Mouse (Mus musculus) olfactory bulb, adult 2 months (tissue): ENCODE measurements around the gene Klf2. TPM values are rescaled to one million over a fixed set of nuclear protein-coding genes. Genes with fewer than 3 reads are reported as not detected.
A peak's percentile ranks its signal among the peaks of the same experiment; 100 is the strongest.

ENCODE experiments used
- H3K27ac ChIP-seq: fragments of 200-500 bp; 2 replicates; pipeline ENCODE4 v1.5.1; 2012; ENCODE audit warnings: low read depth, low read length; ENCODE audit not compliant: insufficient read depth
- H3K4me1 ChIP-seq: fragments of 200-500 bp; 2 replicates; pipeline ENCODE4 v1.6.1; 2012; ENCODE audit warnings: low read length; ENCODE audit not compliant: control insufficient read depth, insufficient read depth
- H3K4me3 ChIP-seq: fragments of 200-500 bp; 2 replicates; pipeline ENCODE4 v1.5.1; 2012; ENCODE audit warnings: mild to moderate bottlenecking, low read depth, low read length, moderate library complexity; ENCODE audit not compliant: insufficient read depth
- CTCF ChIP-seq: fragments of 200-500 bp; IDR thresholded peaks from 2 replicates; pipeline ENCODE4 v1.5.1; 2012; ENCODE audit warnings: low read depth, mild to moderate bottlenecking, low read length, moderate library complexity; ENCODE audit not compliant: insufficient read depth
- POLR2A ChIP-seq: fragments of 200-500 bp; IDR thresholded peaks from 2 replicates; pipeline ENCODE4 v1.6.1; 2012; ENCODE audit warnings: mild to moderate bottlenecking, low read depth, low read length, moderate library complexity; ENCODE audit not compliant: insufficient read depth
- WGBS: fragments of 180-500 bp; shearing (Covaris S2); methylation state at CpG from one replicate; pipeline ENCODE4 v1.1.7; 2018; 5-methylcytosine and 5-hydroxymethylcytosine counted together
- polyA plus RNA-seq: library from polyadenylated mRNA; stranded (reverse); fragments of >200 nt; gene quantifications from 2 replicates; pipeline ENCODE4 v1.2.4, GENCODE M21; 2012; ENCODE audit warnings: low replicate concordance; ENCODE audit not compliant: missing spikeins, insufficient read depth, insufficient read length

Gene Klf2
- polyA plus RNA-seq: not detected in 2 replicates

DNA sequence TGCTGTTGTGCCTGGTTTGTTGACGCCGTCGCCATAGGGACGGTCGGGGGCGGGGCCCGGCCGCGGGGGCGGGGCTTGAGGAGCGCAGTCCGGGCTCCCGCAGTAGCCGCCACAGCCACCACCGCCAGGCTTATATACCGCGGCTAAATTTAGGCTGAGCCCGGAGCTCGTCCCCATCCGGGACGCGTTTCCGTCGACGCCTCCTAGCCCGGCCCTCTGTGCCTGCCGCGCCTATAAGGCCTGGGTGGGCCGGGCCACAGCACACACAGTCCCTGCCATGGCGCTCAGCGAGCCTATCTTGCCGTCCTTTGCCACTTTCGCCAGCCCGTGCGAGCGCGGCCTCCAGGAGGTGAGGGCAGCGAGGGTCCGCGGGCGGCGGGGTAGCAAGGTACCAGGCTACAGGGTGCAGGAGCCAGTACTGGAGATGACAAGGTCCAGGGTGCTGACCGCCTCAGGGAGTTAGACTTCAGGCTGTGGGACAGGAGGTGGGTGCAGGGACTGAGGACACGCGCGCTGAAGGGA lies at the start of gene Klf2:
Klf2 (plus strand) TSS at position 233 of the 522 bp plus-strand sequence.
- 0 out of 2 replicates have a peak within 1 kb of the TSS, but pooled peaks have one; percentile 37 for H3K27ac ChIP-seq
- TF ChIP-seq POLR2A (peak; percentile 61; the same call in 1 of the 2 replicates), CTCF (no peak)
- H3K4me1 ChIP-seq: peaks cover 30% of the 10 kb centered on the region
- H3K4me3 ChIP-seq: peak within 1 kb of the TSS; percentile 77
- WGBS: under 1% methylated on average over 46 of the region's 46 CpGs

DNA sequence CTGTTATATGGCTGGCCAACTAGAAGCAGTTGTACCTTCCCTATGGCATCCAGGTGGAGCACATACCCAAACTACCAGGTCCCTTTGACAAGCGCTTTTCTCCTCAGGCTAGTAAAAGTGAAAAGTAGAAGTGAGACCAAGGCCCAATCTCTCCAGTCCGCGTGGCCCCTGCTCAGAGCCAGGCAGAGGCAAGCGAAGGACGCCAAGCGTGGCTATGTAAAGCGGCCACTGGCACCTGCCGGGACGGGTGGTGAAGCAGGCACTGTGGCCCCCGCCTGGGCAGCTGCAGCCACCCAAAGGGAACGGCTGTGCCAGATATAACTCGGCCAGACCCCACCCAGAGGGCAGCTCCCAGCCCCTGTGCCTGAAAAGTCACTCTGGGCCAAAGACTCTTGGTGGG lies 48.2 kb upstream of the Klf2 start:
- H3K4me3 ChIP-seq: no peak overlapping the region
- no peak for TF ChIP-seq CTCF
- TF ChIP-seq POLR2A: no peak
- no peak overlapping the region for H3K27ac ChIP-seq
- WGBS: 85% methylated on average over 12 of the region's 12 CpGs
- H3K4me1 ChIP-seq: no peaks in the 10 kb centered on the region

DNA sequence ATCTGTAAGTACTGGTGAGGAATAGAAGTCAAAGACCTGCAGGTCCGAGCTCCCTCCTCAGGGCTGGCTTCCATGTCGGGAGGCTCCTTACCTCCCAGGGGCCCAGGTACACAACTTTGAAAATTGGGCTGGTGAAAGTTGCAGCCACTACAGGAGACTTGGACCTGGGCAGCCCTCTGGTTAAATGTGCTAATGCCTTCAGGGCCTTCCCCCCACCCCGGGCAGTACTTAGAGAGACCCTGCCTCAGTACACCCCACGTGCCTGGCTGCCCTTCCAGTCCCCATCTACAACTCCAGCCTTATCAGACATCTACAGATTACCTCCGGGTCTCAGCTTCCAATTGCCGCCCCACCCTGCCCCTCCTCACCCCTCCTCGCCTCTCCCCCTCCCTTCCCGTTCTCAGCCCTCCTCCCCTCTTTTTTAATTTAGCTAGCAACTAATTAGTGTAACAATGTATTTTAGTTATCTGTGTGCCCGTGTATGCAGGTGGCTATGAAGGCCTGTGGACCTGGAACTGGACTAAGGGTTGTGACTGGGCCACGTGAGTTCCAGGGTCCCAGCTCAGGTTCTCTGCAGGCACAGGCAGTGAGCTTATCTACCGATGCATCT lies 47.7 kb upstream of the Klf2 start:
- H3K4me3 ChIP-seq: no peak overlapping the region
- H3K4me1 ChIP-seq: no peaks in the 10 kb centered on the region
- WGBS: 77% methylated on average over 11 of the region's 11 CpGs
- TF ChIP-seq CTCF: no peak
- no peak for TF ChIP-seq POLR2A
- H3K27ac ChIP-seq: no peak overlapping the region

DNA sequence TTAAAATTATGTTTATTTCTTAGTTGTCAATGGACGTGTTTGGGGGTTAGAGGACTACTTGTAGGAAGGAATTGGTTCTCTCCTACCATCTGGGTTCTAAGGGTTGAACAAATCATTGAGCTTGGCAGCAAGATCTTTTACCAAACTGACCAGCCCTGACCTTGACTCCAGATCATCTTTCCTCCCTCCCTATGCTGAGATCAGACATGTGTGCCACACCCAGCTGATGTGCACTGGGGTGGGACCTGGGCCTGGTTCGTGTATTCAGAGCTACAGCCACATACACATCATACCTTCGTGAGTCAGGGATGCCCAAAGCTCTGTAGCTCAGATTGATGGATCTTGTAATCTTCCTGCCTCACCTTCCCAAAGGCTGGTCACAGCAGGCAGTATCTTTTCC lies 47.1 kb upstream of the Klf2 start:
- Histone ChIP-seq H3K4me3 (no peak overlapping the region), H3K4me1 (no peaks in the 10 kb centered on the region), H3K27ac (no peak overlapping the region)
- TF ChIP-seq CTCF (no peak), POLR2A (no peak)
- 84% methylated on average over 3 of the region's 3 CpGs for WGBS

DNA sequence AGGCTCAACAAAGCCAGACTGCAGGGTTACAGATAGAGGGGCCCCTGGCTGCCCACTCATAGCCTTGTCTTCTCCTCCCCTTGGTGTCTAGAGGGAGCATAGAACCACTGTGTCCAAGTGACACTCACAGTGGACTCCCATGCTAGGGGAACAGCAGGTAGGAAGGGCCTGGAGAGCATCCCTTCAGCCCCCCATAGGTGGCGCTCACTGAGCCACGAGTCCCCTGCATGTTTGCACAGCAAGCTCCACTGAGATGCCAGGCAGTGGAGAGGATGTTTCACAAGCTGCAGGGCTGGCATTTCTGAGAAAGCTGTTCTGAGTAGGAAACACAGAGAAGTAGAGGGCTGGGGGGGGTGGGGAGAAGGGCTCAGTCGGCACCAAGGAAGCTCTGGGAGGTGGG lies 46.5 kb upstream of the Klf2 start:
- H3K4me3 ChIP-seq: no peak overlapping the region
- H3K27ac ChIP-seq: no peak overlapping the region
- H3K4me1 ChIP-seq: no peaks in the 10 kb centered on the region
- WGBS: 13% methylated on average over 3 of the region's 3 CpGs
- TF ChIP-seq POLR2A (no peak), CTCF (0 out of 2 replicates have a peak, but pooled peaks have one; percentile 42)

DNA sequence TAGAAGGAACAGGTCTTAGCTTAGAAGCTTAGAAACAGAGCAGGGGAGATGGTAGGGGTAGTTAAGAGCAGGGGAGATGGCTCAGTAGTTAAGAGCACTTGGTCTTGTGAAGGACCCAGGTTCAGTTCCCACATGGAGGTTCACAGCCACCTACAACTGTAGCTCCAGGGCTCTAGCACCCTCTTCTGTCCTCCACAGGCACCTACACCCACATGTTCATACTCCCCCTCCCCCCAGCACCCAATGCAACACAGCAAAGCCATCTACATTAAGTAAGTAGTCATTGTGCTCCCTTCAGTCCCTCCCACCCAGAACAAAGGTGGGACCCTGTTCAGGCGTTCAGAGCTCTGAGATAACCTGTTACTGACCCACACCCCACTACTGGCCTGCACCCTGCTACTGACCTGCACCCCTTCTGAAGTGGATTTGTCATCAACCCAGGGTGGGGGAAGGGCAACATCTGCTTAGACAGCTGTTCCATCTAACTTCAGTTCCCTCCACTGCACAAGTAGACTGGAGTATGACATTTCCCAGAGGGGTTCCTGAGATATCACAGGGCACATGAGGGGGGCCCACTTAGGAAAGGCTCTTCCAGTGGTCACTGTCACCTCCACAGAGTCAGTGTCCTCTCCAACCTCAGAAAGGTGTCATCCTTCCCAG lies 45.6 kb upstream of the Klf2 start:
- no peaks in the 10 kb centered on the region for H3K4me1 ChIP-seq
- 74% methylated on average over 1 of the region's 1 CpGs for WGBS
- no peak overlapping the region for H3K27ac ChIP-seq
- TF ChIP-seq CTCF (no peak), POLR2A (no peak)
- H3K4me3 ChIP-seq: no peak overlapping the region

DNA sequence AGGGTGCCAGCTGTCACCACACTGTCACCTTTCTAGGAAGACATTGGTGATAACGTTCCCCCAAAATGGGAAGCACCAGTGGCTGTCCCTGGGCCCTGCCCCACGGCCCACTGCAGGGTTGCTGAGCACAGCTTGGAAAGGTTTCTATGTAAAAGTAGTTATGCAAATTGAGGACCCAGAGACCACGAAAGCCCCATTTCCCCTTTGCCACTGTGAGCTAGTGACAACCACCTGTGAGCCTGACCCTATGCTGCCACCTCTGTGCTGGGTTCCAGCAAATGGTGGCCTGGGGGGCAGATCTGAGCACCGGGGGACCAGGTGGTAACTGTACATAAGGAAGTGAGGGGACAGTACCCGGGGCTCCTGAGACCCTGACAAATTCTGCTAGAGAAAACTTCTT lies 45.0 kb upstream of the Klf2 start:
- Histone ChIP-seq H3K4me3 (no peak overlapping the region), H3K4me1 (no peaks in the 10 kb centered on the region), H3K27ac (no peak overlapping the region)
- 83% methylated on average over 5 of the region's 5 CpGs for WGBS
- no peak for TF ChIP-seq POLR2A
- TF ChIP-seq CTCF: no peak

DNA sequence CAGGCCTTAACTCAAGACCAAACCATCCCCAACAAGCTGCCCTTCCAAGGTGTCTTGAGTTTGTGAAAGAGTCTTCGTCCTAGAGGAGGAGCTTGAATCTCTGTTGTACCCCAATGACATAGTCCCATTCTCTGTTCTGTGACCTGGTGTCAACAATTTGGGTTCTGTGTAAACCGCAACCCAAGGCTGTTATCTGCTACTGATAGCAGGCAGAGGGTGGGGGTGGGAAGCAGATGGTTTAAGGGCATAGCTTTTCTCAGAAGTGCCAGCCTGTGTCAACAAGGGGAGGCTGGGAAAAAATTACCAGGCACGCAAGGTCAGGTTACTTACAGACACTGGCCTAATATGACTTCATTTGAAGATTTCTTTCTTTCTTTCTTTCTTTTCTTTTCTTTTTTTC lies 41.6 kb upstream of the Klf2 start:
- H3K4me3 ChIP-seq: no peak overlapping the region
- WGBS: 87% methylated on average over 3 of the region's 3 CpGs
- TF ChIP-seq CTCF: no peak
- TF ChIP-seq POLR2A: no peak
- H3K27ac ChIP-seq: no peak overlapping the region
- no peaks in the 10 kb centered on the region for H3K4me1 ChIP-seq

DNA sequence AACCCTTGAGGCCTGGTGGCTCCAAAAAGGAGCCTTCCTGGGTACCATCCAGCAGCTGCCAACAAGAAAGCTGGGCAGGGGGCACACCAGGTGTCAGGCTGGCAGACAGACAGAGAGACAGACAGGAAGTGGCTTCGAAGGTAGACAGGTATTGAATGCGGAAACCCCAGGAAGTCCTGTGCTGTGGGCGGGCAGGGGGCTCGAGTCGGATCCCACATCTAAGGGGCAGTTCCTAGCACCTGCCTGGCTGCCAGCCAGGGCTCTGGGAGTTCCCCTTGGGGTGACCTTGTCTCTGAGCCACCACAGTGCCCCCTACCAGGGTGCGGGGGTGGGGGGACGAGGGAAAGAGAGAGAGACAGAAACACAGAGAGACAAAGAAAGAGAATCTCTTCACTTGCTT lies 39.7 kb upstream of the Klf2 start:
- Histone ChIP-seq H3K27ac (no peak overlapping the region), H3K4me3 (no peak overlapping the region), H3K4me1 (no peaks in the 10 kb centered on the region)
- TF ChIP-seq POLR2A (no peak), CTCF (no peak)
- 77% methylated on average over 7 of the region's 7 CpGs for WGBS

DNA sequence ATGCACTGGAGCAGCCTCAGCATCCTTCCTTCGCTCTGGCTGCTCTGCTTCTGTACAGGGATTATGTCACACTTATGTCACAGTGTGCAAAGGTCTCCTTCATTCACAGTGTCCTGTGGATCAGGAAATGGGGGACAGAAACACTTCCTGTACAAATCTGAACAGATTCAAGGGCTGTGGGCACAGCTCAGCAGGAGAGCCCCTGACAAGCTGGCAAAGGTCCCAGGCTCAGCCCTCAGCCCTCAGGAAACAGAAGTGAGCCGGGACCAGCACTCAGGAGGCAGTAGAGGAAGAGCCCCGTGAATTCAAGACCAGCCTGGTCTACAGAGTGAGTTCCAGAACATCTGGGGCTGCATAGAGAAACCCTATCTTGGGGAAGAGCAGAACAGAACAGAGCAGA lies 37.2 kb upstream of the Klf2 start:
- no peak overlapping the region for H3K27ac ChIP-seq
- H3K4me3 ChIP-seq: no peak overlapping the region
- no peaks in the 10 kb centered on the region for H3K4me1 ChIP-seq
- 34% methylated on average over 3 of the region's 3 CpGs for WGBS
- TF ChIP-seq CTCF (no peak), POLR2A (no peak)
